Mouse (Mus musculus) thymus, adult 2 months (tissue): ENCODE measurements around the gene Shc2.

Experiments
- CTCF ChIP-seq: fragments of 200-500 bp; IDR thresholded peaks from 2 replicates; pipeline ENCODE4 v1.5.1; 2012; ENCODE audit warnings: mild to moderate bottlenecking, control low read depth, low read length, moderate library complexity, borderline replicate concordance; ENCODE audit not compliant: control insufficient read depth, poor library complexity, insufficient read depth; ENCODE audit errors: extremely low read depth
- POLR2A ChIP-seq: fragments of 200-500 bp; IDR thresholded peaks from 2 replicates; pipeline ENCODE4 v1.6.1; 2012; ENCODE audit warnings: mild to moderate bottlenecking, low read length, control low read depth, moderate library complexity; ENCODE audit not compliant: control insufficient read depth, poor library complexity, insufficient read depth; ENCODE audit errors: extremely low read depth

- TF ChIP-seq CTCF (no peak), POLR2A (no peak)
Measured at GRCm38 (mm10) chr10:79595590-79595929, 42.2 kb downstream of the Shc2 start.
